Mouse (Mus musculus) embryonic facial prominence, embryonic 11.5 days (tissue): ENCODE measurements around the gene D430019H16Rik. TPM values are rescaled to one million over a fixed set of nuclear protein-coding genes. Genes with fewer than 3 reads are reported as not detected.
A peak's percentile ranks its signal among the peaks of the same experiment; 100 is the strongest.

Experiments used
- ATAC-seq: fragments of 200-750 bp; cut with Nextera tagmentation; replicated peaks from 2 replicates; pipeline ENCODE4 v1.8.0; 2017; ENCODE audit warnings: low read depth; ENCODE audit not compliant: insufficient number of reproducible peaks, low FRiP score, low TSS enrichment
- DNase-seq: peaks from one replicate; pipeline ENCODE4 v3.0.0-alpha.2; 2015; ENCODE audit warnings: low spot score
- H3K27ac ChIP-seq: fragments of 300-500 bp; sonication (generic); replicated peaks from 2 replicates; pipeline ENCODE4 v1.5.1; 2014; ENCODE audit warnings: mild to moderate bottlenecking, low read depth, low read length, control low read depth
- H3K27me3 ChIP-seq: fragments of 300-500 bp; sonication (generic); 2 replicates; pipeline ENCODE4 v1.6.1; 2014; ENCODE audit warnings: mild to moderate bottlenecking, low read length, moderate library complexity, mixed read lengths; ENCODE audit not compliant: control insufficient read depth, insufficient read depth
- H3K36me3 ChIP-seq: fragments of 300-500 bp; sonication (generic); replicated peaks from 2 replicates; pipeline ENCODE4 v1.6.1; 2014; ENCODE audit warnings: low read depth, mild to moderate bottlenecking, low read length, moderate library complexity, mixed read lengths; ENCODE audit not compliant: control insufficient read depth, insufficient read depth
- H3K4me1 ChIP-seq: fragments of 300-500 bp; sonication (generic); 2 replicates; pipeline ENCODE4 v1.6.1; 2014; ENCODE audit warnings: low read length, mixed read lengths; ENCODE audit not compliant: control insufficient read depth, insufficient read depth
- H3K4me2 ChIP-seq: fragments of 300-500 bp; sonication (generic); 2 replicates; pipeline ENCODE4 v1.6.1; 2014; ENCODE audit warnings: low read depth, mild to moderate bottlenecking, control low read depth, low read length, moderate library complexity
- H3K4me3 ChIP-seq: fragments of 300-500 bp; sonication (generic); 2 replicates; pipeline ENCODE4 v1.5.1; 2014; ENCODE audit warnings: low read depth, low read length, control low read depth
- H3K9ac ChIP-seq: fragments of 300-500 bp; sonication (generic); replicated peaks from 2 replicates; pipeline ENCODE4 v1.6.1; 2014; ENCODE audit warnings: mild to moderate bottlenecking, control low read depth, low read length
- H3K9me3 ChIP-seq: fragments of 300-500 bp; sonication (generic); replicated peaks from 2 replicates; pipeline ENCODE4 v1.6.1; 2016; ENCODE audit warnings: mild to moderate bottlenecking, low read length, inconsistent platforms, mixed read lengths; ENCODE audit not compliant: control insufficient read depth
- WGBS: fragments of 180-500 bp; shearing (Covaris S2); extraction: QIAGEN DNeasy Blood & Tissue Kit; methylation state at CpG from one replicate; pipeline ENCODE4 v1.1.7; 2014; 5-methylcytosine and 5-hydroxymethylcytosine counted together
- polyA plus RNA-seq: library from polyadenylated mRNA; unstranded; fragments of >200 nt; fragmentation: Nextera tagmentation; extraction: Ambion mirVana; gene quantifications from 2 replicates; pipeline ENCODE4 v1.2.1, GENCODE M21; 2014

The D430019H16Rik gene
- polyA plus RNA-seq, 1 experiment from 2014 or later = 6.0 TPM

- no peak for DNase-seq
- ATAC-seq = no peak
- Histone ChIP-seq H3K9me3 (no peaks in the 10 kb centered on the region), H3K27ac (no peak overlapping the region), H3K9ac (no peak overlapping the region), H3K36me3 (no peaks in the 10 kb centered on the region), H3K4me1 (no peaks in the 10 kb centered on the region), H3K4me3 (no peak overlapping the region), H3K4me2 (no peak overlapping the region), H3K27me3 (no peaks in the 10 kb centered on the region)
- WGBS = 43% methylated on average over 5 of the region's 5 CpGs
Measured at GRCm38 (mm10) chr12:105438259-105438658, 15.4 kb upstream of the D430019H16Rik start.

- DNase-seq (no peak), ATAC-seq (no peak)
- H3K4me3 ChIP-seq = no peak overlapping the region
- H3K9me3 ChIP-seq = no peaks in the 10 kb centered on the region
- WGBS = 72% methylated on average over 6 of the region's 6 CpGs
- no peak overlapping the region for H3K4me2 ChIP-seq
- H3K9ac ChIP-seq = no peak overlapping the region
- H3K4me1 ChIP-seq = no peaks in the 10 kb centered on the region
- no peak overlapping the region for H3K27ac ChIP-seq
- no peaks in the 10 kb centered on the region for H3K36me3 ChIP-seq
- no peaks in the 10 kb centered on the region for H3K27me3 ChIP-seq
Measured at GRCm38 (mm10) chr12:105439976-105440375, 13.7 kb upstream of the D430019H16Rik start.

- ATAC-seq = no peak
- no peaks in the 10 kb centered on the region for H3K36me3 ChIP-seq
- no peak for DNase-seq
- H3K27me3 ChIP-seq = no peaks in the 10 kb centered on the region
- WGBS = 66% methylated on average over 5 of the region's 5 CpGs
- no peak overlapping the region for H3K27ac ChIP-seq
- H3K4me1 ChIP-seq = no peaks in the 10 kb centered on the region
- no peaks in the 10 kb centered on the region for H3K9me3 ChIP-seq
- no peak overlapping the region for H3K4me3 ChIP-seq
- H3K4me2 ChIP-seq = no peak overlapping the region
- H3K9ac ChIP-seq = no peak overlapping the region
Measured at GRCm38 (mm10) chr12:105443569-105443968, 10.1 kb upstream of the D430019H16Rik start.

DNA sequence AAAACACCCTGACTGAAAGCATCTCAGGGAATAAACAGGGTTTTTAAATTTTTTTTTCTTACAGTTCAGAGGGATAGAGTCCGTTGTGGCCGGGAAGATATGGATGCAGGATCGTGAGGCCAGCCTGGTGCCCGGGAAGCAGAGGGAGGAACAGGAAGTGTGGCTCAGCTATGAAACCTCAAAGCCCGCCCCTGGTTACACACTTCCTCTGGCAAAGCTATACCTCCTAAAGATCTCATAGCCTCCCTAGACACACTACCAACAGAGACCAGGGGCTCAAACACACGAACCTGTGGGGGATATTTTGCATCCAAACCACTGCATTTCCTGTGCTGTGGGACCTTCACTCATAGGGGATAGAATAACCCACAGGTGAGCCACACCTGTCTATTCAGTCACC, 7.9 kb upstream of the D430019H16Rik start:
- ATAC-seq (no peak), DNase-seq (no peak)
- Histone ChIP-seq H3K27me3 (no peaks in the 10 kb centered on the region), H3K36me3 (no peaks in the 10 kb centered on the region), H3K9ac (no peak overlapping the region), H3K27ac (no peak overlapping the region), H3K9me3 (no peaks in the 10 kb centered on the region), H3K4me3 (no peak overlapping the region), H3K4me1 (no peaks in the 10 kb centered on the region), H3K4me2 (no peak overlapping the region)
- 79% methylated on average over 6 of the region's 6 CpGs for WGBS

DNA sequence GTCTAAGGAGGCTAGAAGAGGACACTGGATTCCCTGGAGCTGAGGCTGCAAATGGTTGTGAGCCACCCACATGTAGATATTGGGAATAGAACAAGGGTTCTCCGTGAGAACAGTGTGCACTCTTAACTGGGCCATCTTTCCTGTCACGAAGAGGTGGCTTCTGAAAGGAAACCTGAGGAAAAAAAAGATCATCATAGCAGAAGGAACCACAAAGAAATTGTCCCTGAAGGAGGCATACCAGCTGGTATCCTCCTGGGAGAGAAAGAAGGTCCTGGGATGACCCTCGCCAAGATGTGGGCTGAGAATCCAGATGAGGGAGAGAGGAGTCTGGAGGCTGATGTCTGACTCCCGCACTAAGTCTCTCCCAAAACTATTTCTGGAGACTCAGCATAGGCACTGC, 4.4 kb upstream of the D430019H16Rik start:
- H3K4me2 ChIP-seq = no peak overlapping the region
- no peaks in the 10 kb centered on the region for H3K36me3 ChIP-seq
- ATAC-seq = no peak
- no peaks in the 10 kb centered on the region for H3K4me1 ChIP-seq
- no peak overlapping the region for H3K4me3 ChIP-seq
- no peaks in the 10 kb centered on the region for H3K9me3 ChIP-seq
- no peak for DNase-seq
- 80% methylated on average over 4 of the region's 4 CpGs for WGBS
- H3K27ac ChIP-seq = no peak overlapping the region
- H3K9ac ChIP-seq = no peak overlapping the region
- H3K27me3 ChIP-seq = no peaks in the 10 kb centered on the region

DNA sequence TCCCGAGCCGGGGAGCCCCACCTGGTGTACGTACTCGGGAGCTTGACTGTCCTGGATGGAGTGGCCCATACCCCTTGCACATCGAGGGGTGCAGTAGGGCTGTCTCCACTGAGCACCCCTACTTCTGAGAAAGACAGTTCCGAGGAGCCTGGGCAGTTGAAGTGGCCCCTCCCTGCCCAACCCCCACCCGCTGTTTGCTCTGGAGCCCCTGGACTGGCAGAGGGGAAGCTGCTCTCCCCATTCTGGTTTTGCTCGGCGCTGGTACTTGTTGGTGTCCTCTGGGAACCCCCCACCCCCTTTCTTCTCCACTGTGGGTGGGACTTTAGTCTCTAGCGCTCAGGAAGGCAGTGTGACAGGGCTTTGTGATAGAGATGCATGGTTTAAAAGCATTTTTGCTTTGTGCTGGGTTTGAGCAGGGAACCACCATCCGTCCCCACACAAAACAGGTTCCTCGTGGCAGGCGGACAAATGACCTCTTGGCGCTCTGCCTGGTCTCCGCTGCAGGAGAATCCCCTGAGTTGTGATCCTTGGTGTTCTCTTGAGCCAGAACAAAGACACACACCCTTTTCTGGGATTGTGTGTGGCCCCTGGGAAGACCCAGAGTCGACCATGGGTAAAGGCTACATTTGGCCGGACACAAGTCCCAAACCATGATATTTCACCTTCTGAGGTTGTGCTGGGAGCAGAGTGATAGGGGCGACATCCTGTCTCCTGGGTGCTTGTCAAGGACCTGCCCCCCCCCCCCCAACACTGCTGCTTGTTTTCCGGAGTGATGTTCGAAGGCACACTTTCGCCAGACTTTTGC, 804 bp downstream of the D430019H16Rik start:
- Histone ChIP-seq H3K4me2 (peak overlapping the region; percentile 68), H3K27ac (peak overlapping the region; percentile 35; the same call in 1 of the 2 replicates), H3K27me3 (no peaks in the 10 kb centered on the region), H3K9ac (peak overlapping the region; percentile 77), H3K9me3 (no peaks in the 10 kb centered on the region), H3K4me3 (peak overlapping the region; percentile 73), H3K36me3 (no peaks in the 10 kb centered on the region), H3K4me1 (no peaks in the 10 kb centered on the region; the same call in 1 of the 2 replicates)
- DNase-seq (peak; percentile 58), ATAC-seq (peak; percentile 68)
- 3% methylated on average over 21 of the region's 21 CpGs for WGBS

DNA sequence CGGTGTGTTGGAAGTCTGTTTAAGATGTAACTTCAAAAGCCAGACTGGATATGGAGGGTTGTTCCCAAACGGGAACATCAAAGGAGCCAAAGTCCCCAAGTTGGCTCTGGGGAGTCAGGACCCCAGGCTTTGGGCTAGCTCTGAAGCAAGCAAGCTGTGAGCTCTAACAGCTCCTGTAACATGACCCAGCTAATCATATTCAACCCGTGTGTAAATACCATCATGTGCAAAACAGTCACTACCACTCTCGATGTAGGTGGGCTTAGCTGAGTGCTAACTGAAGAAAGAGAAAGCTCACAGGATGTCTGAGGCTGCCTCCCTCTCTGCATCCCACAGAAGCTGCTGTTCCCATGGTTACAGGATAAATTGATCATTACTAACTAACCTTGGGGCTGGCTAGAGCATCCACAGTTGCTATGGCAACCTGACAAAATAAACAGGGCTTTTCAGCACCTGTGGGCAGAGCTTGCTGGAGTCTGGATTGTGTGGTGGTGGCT, 1.5 kb downstream of the D430019H16Rik start:
- Histone ChIP-seq H3K9ac (peak overlapping the region; percentile 77; the same call in 1 of the 2 replicates), H3K9me3 (no peaks in the 10 kb centered on the region), H3K27ac (no peak overlapping the region), H3K27me3 (no peaks in the 10 kb centered on the region), H3K4me3 (peak overlapping the region; percentile 73), H3K4me1 (no peaks in the 10 kb centered on the region; the same call in 1 of the 2 replicates), H3K36me3 (no peaks in the 10 kb centered on the region), H3K4me2 (peak overlapping the region; percentile 68)
- 3% methylated on average over 4 of the region's 4 CpGs for WGBS
- ATAC-seq = peak; percentile 14; the same call in 1 of the 2 replicates
- peak; percentile 83 for DNase-seq

DNA sequence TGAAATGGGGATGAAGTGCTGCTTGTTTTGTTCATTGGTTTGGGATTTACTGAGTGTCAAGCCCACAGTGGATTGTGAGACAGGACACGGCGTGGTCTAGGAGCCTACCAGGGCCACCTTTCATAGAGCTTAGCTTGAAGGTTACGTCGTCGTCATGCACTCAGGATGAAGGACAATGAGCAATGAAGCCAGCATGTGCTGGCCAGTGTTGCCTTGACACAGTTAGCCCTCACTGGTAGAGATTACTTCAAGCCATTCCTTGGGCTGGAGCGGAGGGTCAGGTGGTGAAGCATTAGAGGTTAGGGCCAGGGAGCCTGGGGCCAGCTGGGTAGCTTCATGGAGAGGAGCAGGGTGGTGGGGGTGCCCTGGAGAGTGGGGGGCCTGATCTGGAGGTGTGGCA, 5.1 kb downstream of the D430019H16Rik start:
- Histone ChIP-seq H3K36me3 (no peaks in the 10 kb centered on the region), H3K4me1 (no peaks in the 10 kb centered on the region; the same call in 1 of the 2 replicates), H3K27ac (no peak overlapping the region), H3K27me3 (no peaks in the 10 kb centered on the region), H3K4me2 (no peak overlapping the region), H3K9me3 (no peaks in the 10 kb centered on the region), H3K4me3 (no peak overlapping the region), H3K9ac (no peak overlapping the region)
- 94% methylated on average over 6 of the region's 6 CpGs for WGBS
- DNase-seq (no peak), ATAC-seq (no peak)
